Mouse (Mus musculus) layer of hippocampus, adult 9-10 months (tissue): ENCODE measurements around the gene Shank2.

Source experiments
- DNase-seq: peaks from one replicate; pipeline ENCODE4 v3.0.0; 2022; ENCODE audit warnings: low spot score

The Shank2 gene

GRCm38 (mm10) chr7:144030796-144031195 is 29.1 kb downstream of the Shank2 start:
- DNase-seq, result no peak

GRCm38 (mm10) chr7:144031611-144032010 is 29.9 kb downstream of the Shank2 start:
- no peak for DNase-seq

GRCm38 (mm10) chr7:144037541-144037940 is 35.8 kb downstream of the Shank2 start:
- no peak for DNase-seq

GRCm38 (mm10) chr7:144037966-144038669 is 36.4 kb downstream of the Shank2 start:
- peak; percentile 11 for DNase-seq

GRCm38 (mm10) chr7:144038741-144039140 is 37.0 kb downstream of the Shank2 start:
- DNase-seq, result no peak

- DNase-seq, result no peak
These were observed 38.6 kb downstream of the Shank2 start for GRCm38 (mm10) chr7:144040328-144040727.

- DNase-seq, result no peak
These were observed 50.3 kb downstream of the Shank2 start for GRCm38 (mm10) chr7:144052076-144052475.

- DNase-seq, result no peak
These were observed 53.5 kb downstream of the Shank2 start for GRCm38 (mm10) chr7:144055188-144055587.

GRCm38 (mm10) chr7:144055702-144056531 is 54.2 kb downstream of the Shank2 start:
- no peak for DNase-seq

- DNase-seq, result no peak
These were observed 68.6 kb downstream of the Shank2 start for GRCm38 (mm10) chr7:144070162-144070949.

GRCm38 (mm10) chr7:144072219-144072618 is 70.5 kb downstream of the Shank2 start:
- DNase-seq, result peak; percentile 38

GRCm38 (mm10) chr7:144072856-144073255 is 71.1 kb downstream of the Shank2 start:
- DNase-seq, result no peak

- peak; percentile 44 for DNase-seq
These were observed 73.0 kb downstream of the Shank2 start for GRCm38 (mm10) chr7:144074718-144075117.

- DNase-seq, result no peak
These were observed 76.9 kb downstream of the Shank2 start for GRCm38 (mm10) chr7:144078661-144079060.

GRCm38 (mm10) chr7:144079861-144080260 is 78.1 kb downstream of the Shank2 start:
- no peak for DNase-seq

- no peak for DNase-seq
These were observed 79.7 kb downstream of the Shank2 start for GRCm38 (mm10) chr7:144081448-144081847.

GRCm38 (mm10) chr7:144081963-144082362 is 80.2 kb downstream of the Shank2 start:
- no peak for DNase-seq

- DNase-seq, result no peak
These were observed 85.5 kb downstream of the Shank2 start for GRCm38 (mm10) chr7:144087277-144087676.

GRCm38 (mm10) chr7:144094132-144094531 is 92.4 kb downstream of the Shank2 start:
- no peak for DNase-seq

GRCm38 (mm10) chr7:144097314-144097713 is 95.6 kb downstream of the Shank2 start:
- DNase-seq, result no peak

- no peak for DNase-seq
These were observed 100.7 kb downstream of the Shank2 start for GRCm38 (mm10) chr7:144102222-144102980.

GRCm38 (mm10) chr7:144105952-144106351 is 104.2 kb downstream of the Shank2 start:
- DNase-seq, result no peak
